Mouse (Mus musculus) lung, postnatal 0 days (tissue): ENCODE measurements around the gene Ch25h. TPM values are rescaled to one million over a fixed set of nuclear protein-coding genes. Genes with fewer than 3 reads are reported as not detected.

Source experiments
- ATAC-seq: fragments of 200-750 bp; cut with Nextera tagmentation; 2 replicates; pipeline ENCODE4 v1.8.0; 2017; ENCODE audit warnings: moderate library complexity
- DNase-seq: peaks from one replicate; pipeline ENCODE4 v3.0.0-alpha.2; 2016; ENCODE audit warnings: low spot score
- H3K27ac ChIP-seq: fragments of 300-500 bp; sonication (generic); 2 replicates; pipeline ENCODE4 v1.5.1; 2014; ENCODE audit warnings: antibody characterized with exemption, mild to moderate bottlenecking, low read length, mixed read lengths
- H3K27me3 ChIP-seq: fragments of 300-500 bp; sonication (generic); replicated peaks from 2 replicates; pipeline ENCODE4 v1.6.1; 2014; ENCODE audit warnings: low read length, mixed read lengths; ENCODE audit not compliant: insufficient read depth
- H3K36me3 ChIP-seq: fragments of 300-500 bp; sonication (generic); 2 replicates; pipeline ENCODE4 v1.6.1; 2014; ENCODE audit warnings: low read length, mixed read lengths; ENCODE audit not compliant: insufficient read depth
- H3K4me1 ChIP-seq: fragments of 300-500 bp; sonication (generic); 2 replicates; pipeline ENCODE4 v1.6.1; 2014; ENCODE audit warnings: antibody characterized with exemption, low read depth, low read length, mixed read lengths; ENCODE audit not compliant: insufficient read depth
- H3K4me2 ChIP-seq: fragments of 300-500 bp; sonication (generic); replicated peaks from 2 replicates; pipeline ENCODE4 v1.6.1; 2014; ENCODE audit warnings: low read depth, mild to moderate bottlenecking, low read length, moderate library complexity, mixed read lengths
- H3K4me3 ChIP-seq: fragments of 300-500 bp; sonication (generic); 2 replicates; pipeline ENCODE4 v1.5.1; 2014; ENCODE audit warnings: low read depth, low read length
- H3K9ac ChIP-seq: fragments of 300-500 bp; sonication (generic); replicated peaks from 2 replicates; pipeline ENCODE4 v1.6.1; 2014; ENCODE audit warnings: low read depth, mild to moderate bottlenecking
- H3K9me3 ChIP-seq: fragments of 300-500 bp; sonication (generic); 2 replicates; pipeline ENCODE4 v1.6.1; 2016; ENCODE audit warnings: low read length, mixed read lengths
- CTCF ChIP-seq: IDR thresholded peaks from 2 replicates; pipeline ENCODE4 v1.5.1; 2016; ENCODE audit warnings: antibody characterized with exemption, mild to moderate bottlenecking
- EP300 ChIP-seq: IDR thresholded peaks from 2 replicates; pipeline ENCODE4 v1.6.1; 2016; ENCODE audit warnings: antibody characterized with exemption, mild to moderate bottlenecking, control low read depth
- WGBS: fragments of 180-500 bp; shearing (Covaris S2); extraction: QIAGEN DNeasy Blood & Tissue Kit; methylation state at CpG from one replicate; pipeline ENCODE4 v1.1.7; 2014; 5-methylcytosine and 5-hydroxymethylcytosine counted together
- polyA plus RNA-seq: library from polyadenylated mRNA; unstranded; fragments of >200 nt; fragmentation: Nextera tagmentation; extraction: Ambion mirVana; gene quantifications from 2 replicates; pipeline ENCODE4 v1.2.1, GENCODE M21; 2015

Gene Ch25h
- polyA plus RNA-seq, 1 experiment from 2014 or later = 1.7 TPM

- no peak for TF ChIP-seq CTCF
- no peak for TF ChIP-seq EP300
- 85% methylated on average over 3 of the region's 3 CpGs for WGBS
- Histone ChIP-seq H3K4me1 (no peaks in the 10 kb centered on the region), H3K9ac (no peak overlapping the region), H3K4me3 (no peak overlapping the region), H3K27ac (no peak overlapping the region), H3K9me3 (no peaks in the 10 kb centered on the region), H3K4me2 (no peak overlapping the region), H3K36me3 (no peaks in the 10 kb centered on the region), H3K27me3 (no peaks in the 10 kb centered on the region)
- DNase-seq (no peak), ATAC-seq (no peak)
Observed at GRCm38 (mm10) chr19:34519646-34520045, 44.7 kb upstream of the Ch25h start.

- no peak overlapping the region for H3K4me3 ChIP-seq
- 17% methylated on average over 3 of the region's 3 CpGs for WGBS
- H3K27ac ChIP-seq = no peak overlapping the region
- TF ChIP-seq CTCF (no peak), EP300 (no peak)
- no peak overlapping the region for H3K9ac ChIP-seq
- DNase-seq (no peak), ATAC-seq (no peak)
- no peaks in the 10 kb centered on the region for H3K9me3 ChIP-seq
- H3K4me1 ChIP-seq = no peaks in the 10 kb centered on the region
- no peaks in the 10 kb centered on the region for H3K36me3 ChIP-seq
- no peak overlapping the region for H3K4me2 ChIP-seq
- H3K27me3 ChIP-seq = no peaks in the 10 kb centered on the region
Observed at GRCm38 (mm10) chr19:34518786-34519185, 43.8 kb upstream of the Ch25h start.

GRCm38 (mm10) chr19:34517812-34518594, 43.0 kb upstream of the Ch25h start:
- H3K9ac ChIP-seq = no peak overlapping the region
- H3K27me3 ChIP-seq = no peaks in the 10 kb centered on the region
- H3K36me3 ChIP-seq = no peaks in the 10 kb centered on the region
- H3K27ac ChIP-seq = no peak overlapping the region
- TF ChIP-seq EP300 (no peak), CTCF (no peak)
- ATAC-seq = no peak
- DNase-seq = no peak
- no peaks in the 10 kb centered on the region for H3K4me1 ChIP-seq
- H3K9me3 ChIP-seq = no peaks in the 10 kb centered on the region
- no peak overlapping the region for H3K4me2 ChIP-seq
- 91% methylated on average over 13 of the region's 13 CpGs for WGBS
- H3K4me3 ChIP-seq = no peak overlapping the region

DNA sequence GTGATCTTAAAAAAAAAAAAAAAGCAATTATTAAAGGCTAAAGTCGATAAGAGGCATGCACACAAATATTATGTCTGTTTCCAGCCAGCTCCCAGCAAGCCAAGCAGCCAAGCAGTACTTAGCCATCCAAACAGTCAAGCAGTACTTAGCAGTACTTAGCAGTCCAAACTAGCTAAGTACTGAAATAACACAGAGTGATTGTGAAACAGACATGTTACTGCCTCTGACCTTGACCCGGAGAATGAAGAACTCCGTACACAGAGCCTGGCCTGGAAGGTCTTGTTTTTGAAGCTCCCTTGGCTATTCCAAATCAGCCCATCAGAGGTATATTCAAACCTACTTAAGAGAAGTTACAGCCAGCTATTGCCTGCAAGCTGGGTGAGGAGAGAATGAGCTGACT, 42.2 kb upstream of the Ch25h start:
- peak; percentile 88 for ATAC-seq
- no peak overlapping the region for H3K4me3 ChIP-seq
- no peaks in the 10 kb centered on the region for H3K9me3 ChIP-seq
- DNase-seq = peak; percentile 79
- 55% methylated on average over 3 of the region's 3 CpGs for WGBS
- H3K27ac ChIP-seq = no peak overlapping the region
- H3K4me1 ChIP-seq = no peaks in the 10 kb centered on the region
- H3K27me3 ChIP-seq = no peaks in the 10 kb centered on the region
- TF ChIP-seq EP300 (peak; percentile 28; the same call in 1 of the 2 replicates), CTCF (no peak)
- H3K36me3 ChIP-seq = no peaks in the 10 kb centered on the region
- no peak overlapping the region for H3K4me2 ChIP-seq
- H3K9ac ChIP-seq = no peak overlapping the region

GRCm38 (mm10) chr19:34516346-34516745, 41.4 kb upstream of the Ch25h start:
- WGBS = 48% methylated on average over 2 of the region's 2 CpGs
- H3K9ac ChIP-seq = no peak overlapping the region
- no peaks in the 10 kb centered on the region for H3K27me3 ChIP-seq

GRCm38 (mm10) chr19:34515681-34516080, 40.7 kb upstream of the Ch25h start:
- TF ChIP-seq EP300 (no peak), CTCF (no peak)
- Histone ChIP-seq H3K9me3 (no peaks in the 10 kb centered on the region), H3K4me3 (no peak overlapping the region), H3K4me2 (no peak overlapping the region), H3K4me1 (no peaks in the 10 kb centered on the region), H3K36me3 (no peaks in the 10 kb centered on the region), H3K9ac (no peak overlapping the region), H3K27me3 (no peaks in the 10 kb centered on the region), H3K27ac (no peak overlapping the region)
- 57% methylated on average over 3 of the region's 3 CpGs for whole genome bisulfite sequencing
- ATAC-seq (no peak), DNase-seq (peak; percentile 46)

More at GRCm38 (mm10) chr19:34516346-34516745, 41.4 kb upstream of the Ch25h start:
- no peak for ATAC-seq
- TF ChIP-seq CTCF (no peak), EP300 (no peak)
- Histone ChIP-seq H3K27ac (no peak overlapping the region), H3K4me1 (no peaks in the 10 kb centered on the region), H3K4me2 (no peak overlapping the region), H3K36me3 (no peaks in the 10 kb centered on the region), H3K4me3 (no peak overlapping the region), H3K9me3 (no peaks in the 10 kb centered on the region)
- no peak for DNase-seq
